Mouse (Mus musculus): ENCODE data around the gene Zfp768.

DNA sequence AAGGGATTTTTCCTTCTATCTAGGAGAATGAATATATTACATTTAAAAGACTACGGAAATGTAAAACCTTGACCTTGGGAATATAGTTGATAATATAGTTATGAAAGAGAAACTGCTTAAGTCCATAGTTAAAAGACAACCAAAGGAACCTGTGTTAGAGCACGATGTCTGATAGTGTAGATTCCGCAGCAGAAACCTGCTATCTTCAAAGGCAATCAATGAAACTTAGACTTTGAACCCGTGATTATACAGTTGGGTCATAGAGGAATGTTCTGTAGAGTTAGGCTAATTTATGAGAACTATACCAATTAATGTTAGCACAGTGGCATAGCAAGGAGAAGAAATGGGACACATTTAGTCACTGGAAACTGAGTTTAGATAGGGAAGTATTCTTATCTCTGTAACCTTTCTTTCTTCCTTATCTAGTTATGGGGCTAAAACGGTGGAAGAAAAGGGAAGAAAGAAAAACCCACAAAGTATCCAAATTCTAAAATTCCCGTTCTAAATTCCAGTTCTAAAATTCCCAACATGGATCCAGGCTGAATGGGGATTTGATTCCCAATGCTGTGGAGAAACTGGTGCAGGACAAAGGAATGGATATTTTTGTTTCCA is 33.0 kb upstream of the Zfp768 start:
- TF ChIP-seq CTCF (IDR thresholded peaks at IDR 0.05; ENCODE audit: low read depth) (no peak), EP300 (IDR thresholded peaks at IDR 0.05; ENCODE audit: low read depth) (no peak)

Data from liver, embryonic 14.5 days (tissue).